Mouse (Mus musculus) layer of hippocampus, adult 2 months (tissue): ENCODE data around the gene Sowaha. TPM values are rescaled to one million over a fixed set of nuclear protein-coding genes. Genes with fewer than 3 reads are reported as not detected.

Experiments used
- DNase-seq, 2 experiments: peaks; one replicate each; pipeline ENCODE4 v3.0.0; 2022; ENCODE audit warnings: low spot score in 2 of 2
- H3K27ac ChIP-seq: fragments of 200-600 bp; 2 replicates; pipeline ENCODE4 v1.8.1; 2022
- H3K4me3 ChIP-seq: fragments of 200-600 bp; 2 replicates; pipeline ENCODE4 v1.8.1; 2022; ENCODE audit warnings: mild to moderate bottlenecking
- CTCF ChIP-seq: fragments of 200-600 bp; conservative IDR thresholded peaks from 2 replicates; pipeline ENCODE4 v1.8.1; 2022; ENCODE audit warnings: antibody characterized with exemption, mild to moderate bottlenecking, moderate library complexity
- total RNA-seq, 2 experiments: library from RNA; stranded (reverse); gene quantifications; 2 replicates each; pipeline ENCODE4 v1.2.3; 2021

Sowaha gene
- total RNA-seq, 2 experiments from 2014 or later = 137 to 142 TPM

DNA sequence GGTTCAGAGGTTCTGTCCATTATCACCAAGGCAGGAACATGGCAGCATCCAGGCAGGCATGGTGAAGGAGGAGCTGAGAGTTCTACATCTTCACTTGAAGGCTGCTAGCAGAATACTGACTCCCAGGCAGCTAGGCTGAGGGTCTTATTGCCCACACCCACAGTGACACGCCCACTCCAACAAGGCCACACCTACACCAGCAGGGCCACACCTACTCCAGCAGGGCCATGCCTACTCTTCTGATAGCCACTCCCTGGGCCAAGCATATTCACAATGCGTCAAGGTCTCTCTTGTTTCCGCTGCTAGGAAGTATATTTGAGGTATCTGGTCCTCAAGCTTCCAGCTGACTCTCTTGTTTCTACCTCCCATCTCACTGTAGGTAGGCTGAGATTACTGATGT lies 21.1 kb downstream of the Sowaha start:
- H3K27ac ChIP-seq = no peak overlapping the region
- DNase-seq = no peak
- no peak for TF ChIP-seq CTCF
- no peak overlapping the region for H3K4me3 ChIP-seq

DNA sequence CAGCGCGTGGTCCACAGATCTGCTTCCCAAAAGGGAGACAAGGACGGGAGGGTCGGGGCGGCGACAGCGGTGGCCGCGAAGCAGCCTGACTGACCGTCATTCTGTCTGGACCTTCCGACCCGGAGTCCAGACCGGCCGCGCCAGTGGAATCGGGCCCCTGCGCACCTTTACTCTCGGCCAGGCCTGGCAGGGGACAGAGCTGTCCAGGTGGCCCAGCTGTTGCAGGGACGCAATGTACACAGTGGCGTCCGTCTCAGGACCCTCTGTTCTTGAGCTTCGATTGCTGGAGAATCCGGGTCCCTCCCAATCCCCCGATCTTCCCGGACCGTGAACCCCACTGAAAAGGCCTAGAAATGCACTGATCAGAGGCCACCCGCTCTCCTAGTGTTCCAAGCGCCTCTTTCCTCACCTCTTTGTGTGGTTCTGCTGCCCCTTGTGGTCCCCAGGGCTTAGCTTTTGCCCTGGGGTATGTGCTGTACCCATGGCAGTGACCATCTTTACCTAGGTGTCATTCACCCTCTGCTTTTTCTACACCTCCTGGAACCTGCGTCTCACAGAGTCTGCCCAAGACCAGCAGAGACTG lies 22.6 kb downstream of the Sowaha start:
- peak; percentile 51 for TF ChIP-seq CTCF
- no peak for DNase-seq
- H3K4me3 ChIP-seq = peak overlapping the region; percentile 63
- peak overlapping the region; percentile 77; the same call in 1 of the 2 replicates for H3K27ac ChIP-seq

DNA sequence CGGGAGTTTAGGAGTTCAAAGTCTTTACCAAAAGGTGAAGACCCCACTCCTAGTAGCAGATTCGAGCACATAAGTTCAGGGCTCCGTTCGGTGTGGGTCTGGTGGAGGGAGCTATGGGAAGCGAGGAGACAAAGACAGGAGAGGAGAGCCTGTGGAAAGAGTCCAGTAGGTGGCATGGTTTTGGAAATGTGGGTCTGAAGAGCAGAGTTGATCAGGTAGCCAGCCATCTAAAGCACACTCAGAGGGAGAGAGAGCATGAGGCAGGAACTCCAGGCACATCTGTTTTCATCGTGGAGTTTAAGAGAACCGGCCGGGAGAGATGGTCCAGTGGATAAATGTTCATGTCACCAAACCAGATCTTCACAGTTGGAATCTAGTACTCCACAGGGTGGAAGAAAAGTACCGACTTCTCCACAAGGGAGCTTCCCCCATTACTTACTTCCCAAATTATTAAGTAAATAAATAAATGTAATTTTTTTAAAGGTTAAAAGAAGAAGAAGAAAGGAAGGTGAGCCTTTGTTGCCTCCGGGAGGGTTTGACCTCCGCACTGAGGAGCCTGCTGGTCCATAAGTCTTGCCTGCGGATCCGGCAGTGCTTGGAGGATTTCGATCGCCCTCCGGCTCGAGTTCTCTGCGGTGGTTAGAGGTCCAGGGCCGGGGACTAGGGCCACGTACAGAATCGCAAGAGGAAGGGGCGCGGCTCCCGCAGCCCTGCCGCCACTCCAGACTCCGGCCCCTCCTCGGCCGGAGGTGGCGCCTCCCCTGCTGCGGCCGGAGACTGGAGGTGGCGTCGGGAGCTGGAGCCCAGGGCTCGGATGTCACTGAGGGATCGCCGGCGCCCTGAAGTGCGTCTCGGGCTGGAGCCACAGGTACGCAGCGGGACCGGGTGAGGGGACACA lies 23.4 kb downstream of the Sowaha start, which contains the start of the genes Gm10447 and Shroom1:
Gene Gm10447 (minus strand): TSS at position 637 of the 898 bp plus-strand sequence.
Gene Shroom1 (plus strand): TSS at position 732 of the 898 bp plus-strand sequence.
- Histone ChIP-seq H3K4me3 (peak within 1 kb of the TSS; percentile 63), H3K27ac (peak within 1 kb of the TSS; percentile 77; the same call in 1 of the 2 replicates)
- peak; percentile 73 for TF ChIP-seq CTCF
- DNase-seq = no peak

DNA sequence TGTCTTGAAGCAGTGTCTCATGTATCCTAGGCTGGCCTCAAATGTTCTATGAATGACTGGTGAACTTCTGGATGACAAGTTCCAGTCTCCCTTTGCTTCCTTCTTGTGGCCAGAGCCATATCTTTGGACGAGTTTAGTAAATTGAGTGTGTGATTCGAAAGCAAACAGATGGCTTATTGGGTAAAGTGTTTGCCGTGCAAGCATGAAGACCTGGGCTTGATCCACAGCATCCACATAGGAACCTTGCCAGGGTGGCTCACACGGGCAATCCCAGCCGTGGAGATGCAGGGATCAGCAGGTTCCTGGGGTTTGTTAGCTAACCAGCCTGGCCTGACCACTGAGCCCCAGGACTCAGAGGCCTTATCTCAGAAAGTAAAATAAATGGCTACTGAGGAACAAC lies 27.0 kb downstream of the Sowaha start:
- Histone ChIP-seq H3K27ac (no peak overlapping the region), H3K4me3 (no peak overlapping the region)
- no peak for TF ChIP-seq CTCF
- DNase-seq = no peak

DNA sequence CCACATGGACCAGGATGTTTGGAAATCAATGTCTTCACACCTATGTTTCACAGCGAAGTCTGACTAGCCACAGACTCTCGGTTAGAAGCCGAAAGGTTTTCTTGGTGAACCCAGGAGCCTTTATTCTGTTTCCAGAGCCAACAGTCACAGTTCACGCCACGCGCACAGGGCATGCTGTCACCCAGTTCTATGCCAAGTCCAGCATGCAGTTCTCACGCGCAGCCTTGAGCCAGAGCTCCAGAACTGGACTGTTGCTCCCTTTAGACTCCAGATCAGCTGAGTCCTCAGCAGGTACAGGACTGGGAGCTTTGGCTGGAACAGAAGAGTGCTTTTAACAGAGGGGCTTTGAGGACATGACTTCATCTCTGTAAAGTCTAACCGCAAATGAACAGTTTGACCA lies 27.7 kb downstream of the Sowaha start:
- H3K27ac ChIP-seq = no peak overlapping the region

DNA sequence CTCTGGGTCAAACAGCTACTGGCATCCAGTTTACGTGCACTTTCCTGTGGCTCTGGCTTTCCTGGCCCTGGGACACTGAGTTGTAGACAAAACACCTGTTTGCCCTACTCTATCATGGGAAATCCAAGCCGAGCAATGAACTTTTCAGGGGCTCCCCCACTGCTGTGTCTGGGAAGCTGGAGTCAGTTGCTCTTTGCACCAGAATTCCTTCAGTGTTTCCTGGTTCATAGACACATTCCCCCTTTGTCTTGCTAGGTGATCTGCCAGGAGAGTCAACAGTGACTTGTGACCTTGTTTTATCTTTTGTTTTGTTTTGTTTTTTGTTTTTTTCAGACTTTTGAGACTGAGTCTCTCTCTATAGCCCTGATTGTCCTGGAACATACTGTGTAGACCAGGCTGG lies 28.7 kb downstream of the Sowaha start:
- TF ChIP-seq CTCF = no peak
- DNase-seq = no peak
- Histone ChIP-seq H3K27ac (no peak overlapping the region), H3K4me3 (no peak overlapping the region)

More for the DNA sequence above, 27.7 kb downstream of the Sowaha start:
- no peak overlapping the region for H3K4me3 ChIP-seq
- TF ChIP-seq CTCF = no peak
- no peak for DNase-seq

DNA sequence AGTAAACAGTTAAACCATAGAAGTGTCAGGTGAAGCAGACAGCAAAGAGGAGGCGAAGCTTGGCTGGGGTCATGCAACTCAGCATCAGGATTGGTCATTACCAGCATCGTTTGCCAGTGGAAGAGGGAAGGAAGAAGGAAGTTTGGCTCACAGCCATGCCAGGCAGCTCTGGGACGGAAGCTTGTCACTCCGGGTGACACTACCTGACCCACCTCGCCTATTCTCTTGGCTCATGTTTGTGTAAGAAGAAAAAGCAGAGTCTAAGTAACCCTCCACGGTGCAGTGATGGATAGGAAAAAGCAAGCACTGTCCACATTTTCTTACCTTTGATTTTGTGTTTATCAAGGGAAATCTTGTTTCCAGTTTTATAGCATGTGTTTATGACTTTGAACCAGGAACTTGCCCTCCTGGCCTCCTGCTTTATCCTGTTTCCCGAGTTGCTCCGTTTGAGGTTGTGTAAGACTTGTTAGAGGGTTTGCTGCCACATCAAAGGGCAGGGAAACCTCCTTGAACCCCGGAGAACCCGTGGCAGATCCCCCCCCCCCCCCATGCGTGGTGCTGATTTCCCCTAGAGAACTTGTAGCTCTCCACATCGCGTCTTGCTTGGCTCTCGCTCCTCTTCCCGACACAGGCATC lies 29.9 kb downstream of the Sowaha start:
- H3K4me3 ChIP-seq = no peak overlapping the region
- DNase-seq = no peak
- no peak overlapping the region for H3K27ac ChIP-seq
- TF ChIP-seq CTCF = no peak

DNA sequence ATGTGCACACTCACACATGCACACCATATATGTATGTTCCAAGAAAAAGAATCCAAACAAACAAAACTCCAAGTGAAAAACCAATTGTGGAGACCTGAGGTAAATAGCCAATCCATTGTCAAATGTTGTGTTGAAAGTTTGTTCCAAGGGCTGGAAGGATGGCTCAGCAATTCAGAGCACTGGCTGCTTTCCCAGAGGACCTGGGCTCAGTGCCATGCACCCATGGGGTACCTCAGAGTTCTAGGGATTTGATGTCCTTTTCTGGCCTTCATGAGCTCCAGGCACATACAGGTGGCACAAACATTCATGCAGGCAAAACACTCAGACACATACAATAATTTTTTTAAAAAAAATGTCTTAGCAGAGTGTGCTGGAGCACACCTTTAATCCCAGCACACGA lies 31.5 kb downstream of the Sowaha start:
- TF ChIP-seq CTCF = no peak

DNA sequence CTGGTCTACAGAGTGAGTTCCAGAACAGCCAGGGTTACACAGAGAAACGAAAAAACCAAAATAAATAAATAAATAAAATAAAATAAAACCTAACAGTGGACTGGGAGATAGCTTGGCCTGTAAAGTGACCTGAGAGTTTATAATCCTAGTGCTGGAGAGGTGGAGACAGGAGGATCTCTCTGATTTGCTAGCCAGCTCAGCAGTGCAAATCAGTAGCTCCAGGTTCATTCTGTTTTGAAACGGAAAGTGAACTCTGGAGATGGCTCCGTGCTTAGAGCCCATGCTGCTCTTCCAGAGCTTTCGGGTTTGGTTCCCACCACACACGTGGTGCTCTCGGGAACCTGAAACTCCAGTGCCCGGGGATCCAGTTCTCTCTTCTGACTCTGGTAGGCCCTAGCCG lies 32.1 kb downstream of the Sowaha start:
- DNase-seq = no peak
- TF ChIP-seq CTCF = no peak

More for the DNA sequence above, 31.5 kb downstream of the Sowaha start:
- no peak for DNase-seq
- H3K27ac ChIP-seq = no peak overlapping the region
- no peak overlapping the region for H3K4me3 ChIP-seq

DNA sequence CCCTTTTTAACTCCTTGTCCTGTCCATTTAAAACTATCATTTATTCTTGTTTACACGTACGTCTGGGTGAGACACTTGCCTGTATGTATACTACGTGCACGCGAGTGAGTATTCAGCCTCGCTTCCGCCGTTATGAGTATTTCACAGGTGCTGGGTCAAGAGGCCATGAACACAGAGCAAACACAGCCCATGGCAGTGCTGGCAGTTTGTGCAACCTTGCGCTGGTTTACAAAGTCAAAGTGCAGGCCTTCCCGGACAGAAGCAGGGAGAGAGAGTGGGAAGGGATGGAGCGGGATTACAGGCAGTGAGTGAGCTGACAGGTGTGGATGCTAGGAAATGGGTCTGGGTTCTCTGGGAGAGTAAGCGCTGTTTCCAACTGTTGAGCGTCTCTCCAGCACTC lies 33.9 kb downstream of the Sowaha start:
- no peak for TF ChIP-seq CTCF
- DNase-seq = no peak
- no peak overlapping the region for H3K27ac ChIP-seq

More for the DNA sequence above, 32.1 kb downstream of the Sowaha start:
- Histone ChIP-seq H3K4me3 (no peak overlapping the region), H3K27ac (no peak overlapping the region)

DNA sequence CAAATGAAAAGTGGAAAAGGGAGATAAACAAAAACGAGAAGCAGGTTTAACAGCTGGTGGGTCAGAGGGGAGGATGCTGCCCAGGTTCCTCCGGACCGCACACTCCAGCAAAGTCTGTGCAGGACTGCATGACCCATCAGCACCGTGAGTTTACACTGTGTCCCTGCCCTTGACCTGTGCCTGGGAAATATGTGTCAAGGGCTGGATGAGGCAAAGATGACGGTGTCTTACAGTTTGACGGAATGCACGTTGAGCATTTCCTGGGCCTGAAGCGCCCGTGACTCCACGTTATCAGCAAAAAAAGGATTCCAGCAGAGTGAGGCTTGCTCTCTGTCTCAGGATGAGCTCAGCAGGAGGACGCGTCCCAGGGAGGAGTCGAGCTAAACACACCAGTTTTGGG lies 34.5 kb downstream of the Sowaha start:
- Histone ChIP-seq H3K27ac (no peak overlapping the region), H3K4me3 (no peak overlapping the region)
- no peak for TF ChIP-seq CTCF
- DNase-seq = no peak

More for the DNA sequence above, 33.9 kb downstream of the Sowaha start:
- no peak overlapping the region for H3K4me3 ChIP-seq

DNA sequence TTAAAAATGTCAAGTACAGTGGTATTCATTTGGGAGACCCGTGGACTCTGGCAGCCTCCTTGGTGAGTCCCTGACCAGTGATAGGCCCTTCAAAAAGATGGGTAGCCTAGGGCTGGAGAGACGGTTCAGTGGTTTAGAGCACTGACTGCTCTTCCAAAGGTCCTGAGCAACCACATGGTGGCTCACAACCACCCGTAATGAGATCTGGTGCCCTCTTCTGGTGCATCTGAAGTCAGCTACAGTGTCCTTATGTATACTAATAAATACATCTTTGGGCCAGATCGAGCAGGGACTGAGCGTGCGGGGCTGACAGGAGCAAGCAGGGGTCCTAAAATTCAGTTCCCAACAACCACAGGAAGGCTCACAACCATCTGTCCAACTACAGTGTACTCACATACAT lies 36.2 kb downstream of the Sowaha start:
- DNase-seq = peak in 1 of 2 experiments; percentile 35
- TF ChIP-seq CTCF = peak; percentile 79
- Histone ChIP-seq H3K27ac (no peak overlapping the region), H3K4me3 (no peak overlapping the region)

DNA sequence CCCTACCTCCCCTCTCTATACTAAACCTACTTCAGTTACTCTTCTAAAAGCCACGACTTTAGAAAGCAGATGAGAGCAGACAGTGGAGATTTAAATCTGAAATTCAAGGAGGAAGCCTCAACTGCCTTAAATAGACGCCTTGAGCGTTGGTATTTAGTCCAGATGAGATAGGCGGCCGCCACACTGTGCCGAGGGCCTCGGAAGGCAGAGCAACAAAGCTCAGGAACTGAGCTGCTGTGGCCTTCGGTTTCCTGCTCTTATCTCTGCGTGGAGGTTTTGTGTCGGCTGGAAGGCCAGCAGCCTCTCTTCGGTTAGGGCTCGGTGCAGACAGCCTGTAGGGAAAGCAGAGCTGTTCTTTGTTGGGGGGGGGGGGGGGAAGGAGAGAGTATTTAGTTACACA lies 38.2 kb downstream of the Sowaha start:
- TF ChIP-seq CTCF = no peak
- no peak for DNase-seq
- Histone ChIP-seq H3K4me3 (no peak overlapping the region), H3K27ac (no peak overlapping the region)

DNA sequence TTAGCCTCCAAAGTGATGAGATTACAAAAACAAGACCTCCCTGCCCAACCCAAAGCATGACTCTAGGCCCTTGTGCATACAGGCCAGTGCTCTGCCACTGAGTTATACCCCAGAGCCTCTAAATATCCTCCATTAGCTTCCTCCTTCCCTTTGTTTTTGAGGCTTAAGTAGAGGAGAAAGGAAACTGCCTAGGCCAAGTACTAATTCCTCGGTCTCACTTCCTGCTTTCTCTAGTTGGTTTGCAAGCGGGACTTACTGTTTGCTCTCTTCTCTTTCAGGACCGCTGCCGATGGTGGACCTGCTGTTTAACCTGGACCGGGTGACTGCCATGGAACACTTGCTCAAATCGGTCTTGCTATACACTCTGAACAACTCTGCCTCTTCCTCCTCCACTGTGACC lies 43.7 kb downstream of the Sowaha start:
- no peak overlapping the region for H3K27ac ChIP-seq
- DNase-seq = no peak
- H3K4me3 ChIP-seq = no peak overlapping the region
- no peak for TF ChIP-seq CTCF
